Mouse (Mus musculus): ENCODE measurements at regions not wholly inside any gene's neighbourhood (a gene's known extent, or its start where the extent isn't known, plus 50 kb on each side); places are given as distances from the start of the nearest gene placed in this dataset.

DNA sequence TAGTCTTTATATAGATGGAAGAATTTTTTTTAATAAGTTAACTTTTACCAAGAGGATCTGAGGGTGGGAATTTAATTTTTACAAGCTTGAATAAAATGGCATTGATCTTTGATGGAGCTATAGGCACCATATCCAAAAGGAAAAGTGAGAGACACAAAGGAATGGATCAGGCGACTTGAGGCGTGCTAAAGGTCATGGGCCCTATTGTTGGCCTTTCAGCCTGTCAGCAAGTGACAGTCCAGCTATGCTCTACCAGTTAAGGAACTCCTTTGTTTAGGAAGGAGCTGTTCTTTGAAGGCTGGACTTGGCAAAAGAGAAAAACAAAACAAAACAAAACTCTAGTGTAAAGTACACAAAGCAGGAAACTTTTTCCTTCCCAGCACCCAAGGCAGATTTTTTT lies 403.8 kb downstream of the Tmem161b start:
- no peak for DNase-seq (ENCODE audit: low read depth, low spot score)
- Histone ChIP-seq H3K9me3 (ENCODE audit: control insufficient read depth, insufficient read depth, low read depth, low read length) (no peaks in the 10 kb centered on the region), H3K4me3 (ENCODE audit: insufficient read depth in 1 of 2, low read depth in 1 of 2, low read length in 2 of 2, poor library complexity in 1 of 2, severe bottlenecking in 1 of 2) (no peak overlapping the region), H3K27ac (ENCODE audit: insufficient read depth, low read depth, low read length, poor library complexity, severe bottlenecking) (no peak overlapping the region), H3K4me1 (ENCODE audit: control insufficient read depth in 2 of 2, insufficient read depth in 2 of 2, low read length in 2 of 2, poor library complexity in 1 of 2) (no peaks in the 10 kb centered on the region), H3K36me3 (ENCODE audit: control insufficient read depth, insufficient read depth, low read length, poor library complexity, severe bottlenecking) (no peaks in the 10 kb centered on the region), H3K9ac (ENCODE audit: insufficient read depth, low read depth, low read length, poor library complexity, severe bottlenecking) (no peak overlapping the region)
- in situ Hi-C loops (cut with MboI; ENCODE audit: low sequenced_read_pairs in 2 of 2, unreplicated experiment in 2 of 2) = no loop called here
- TF ChIP-seq MAFK (IDR thresholded peaks at IDR 0.05; ENCODE audit: insufficient read depth, low read depth, low read length) (no peak), ZC3H11A (IDR thresholded peaks at IDR 0.05; ENCODE audit: borderline replicate concordance, low read depth, low read length) (no peak), CHD2 (IDR thresholded peaks at IDR 0.05; ENCODE audit: low read depth, low read length) (no peak), HCFC1 (IDR thresholded peaks at IDR 0.05; ENCODE audit: borderline replicate concordance, insufficient read depth, low read length) (no peak)

- H3K36me3 ChIP-seq (ENCODE audit: control insufficient read depth, insufficient read depth, low read length, poor library complexity, severe bottlenecking) = no peaks in the 10 kb centered on the region
- no peak overlapping the region for H3K27ac ChIP-seq (ENCODE audit: insufficient read depth, low read depth, low read length, poor library complexity, severe bottlenecking)
- TF ChIP-seq CHD2 (IDR thresholded peaks at IDR 0.05; ENCODE audit: low read depth, low read length) (no peak), ZC3H11A (IDR thresholded peaks at IDR 0.05; ENCODE audit: borderline replicate concordance, low read depth, low read length) (no peak), ZNF384 (IDR thresholded peaks at IDR 0.05; ENCODE audit: low read depth, low read length) (no peak), MAFK (IDR thresholded peaks at IDR 0.05; ENCODE audit: insufficient read depth, low read depth, low read length) (no peak), HCFC1 (IDR thresholded peaks at IDR 0.05; ENCODE audit: borderline replicate concordance, insufficient read depth, low read length) (no peak)
- no peaks in the 10 kb centered on the region for H3K4me1 ChIP-seq (ENCODE audit: control insufficient read depth in 2 of 2, insufficient read depth in 2 of 2, low read length in 2 of 2, poor library complexity in 1 of 2)
- H3K9me3 ChIP-seq (ENCODE audit: control insufficient read depth, insufficient read depth, low read depth, low read length) = no peaks in the 10 kb centered on the region
- DNase-seq (ENCODE audit: low read depth, low spot score) = no peak
- H3K9ac ChIP-seq (ENCODE audit: insufficient read depth, low read depth, low read length, poor library complexity, severe bottlenecking) = no peak overlapping the region
- H3K4me3 ChIP-seq (ENCODE audit: insufficient read depth in 1 of 2, low read depth in 1 of 2, low read length in 2 of 2, poor library complexity in 1 of 2, severe bottlenecking in 1 of 2) = no peak overlapping the region
- in situ Hi-C loops (cut with MboI; ENCODE audit: low sequenced_read_pairs in 2 of 2, unreplicated experiment in 2 of 2) = no loop called here
Observed at GRCm38 (mm10) chr13:84626397-84626796, 404.3 kb downstream of the Tmem161b start.

DNA sequence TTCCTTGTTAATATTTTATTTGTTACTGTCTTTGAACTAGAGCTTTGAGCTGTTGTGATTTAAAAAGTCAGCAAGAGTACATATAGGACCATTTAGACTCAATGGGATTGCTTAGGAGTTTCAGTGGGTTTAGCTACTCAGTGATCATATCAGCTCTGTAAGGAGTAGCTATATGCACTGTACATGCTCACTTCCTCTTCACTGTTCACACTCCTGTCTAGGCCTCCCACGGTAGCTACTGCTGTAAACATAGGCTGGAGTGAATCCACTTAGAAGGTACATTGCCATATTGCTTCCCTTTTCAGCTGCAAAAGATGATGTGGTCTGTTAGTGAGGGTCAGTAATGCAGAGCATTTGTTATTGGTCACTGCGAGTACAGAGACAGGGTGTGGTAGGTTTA lies 408.6 kb downstream of the Tmem161b start:
- Histone ChIP-seq H3K36me3 (ENCODE audit: control insufficient read depth, insufficient read depth, low read length, poor library complexity, severe bottlenecking) (no peaks in the 10 kb centered on the region), H3K27ac (ENCODE audit: insufficient read depth, low read depth, low read length, poor library complexity, severe bottlenecking) (no peak overlapping the region), H3K9ac (ENCODE audit: insufficient read depth, low read depth, low read length, poor library complexity, severe bottlenecking) (no peak overlapping the region), H3K4me3 (ENCODE audit: insufficient read depth in 1 of 2, low read depth in 1 of 2, low read length in 2 of 2, poor library complexity in 1 of 2, severe bottlenecking in 1 of 2) (no peak overlapping the region), H3K4me1 (ENCODE audit: control insufficient read depth in 2 of 2, insufficient read depth in 2 of 2, low read length in 2 of 2, poor library complexity in 1 of 2) (no peaks in the 10 kb centered on the region), H3K9me3 (ENCODE audit: control insufficient read depth, insufficient read depth, low read depth, low read length) (no peaks in the 10 kb centered on the region)
- TF ChIP-seq CHD2 (IDR thresholded peaks at IDR 0.05; ENCODE audit: low read depth, low read length) (no peak), HCFC1 (IDR thresholded peaks at IDR 0.05; ENCODE audit: borderline replicate concordance, insufficient read depth, low read length) (no peak), MAFK (IDR thresholded peaks at IDR 0.05; ENCODE audit: insufficient read depth, low read depth, low read length) (no peak), ZC3H11A (IDR thresholded peaks at IDR 0.05; ENCODE audit: borderline replicate concordance, low read depth, low read length) (no peak)
- in situ Hi-C loops (cut with MboI; ENCODE audit: low sequenced_read_pairs in 2 of 2, unreplicated experiment in 2 of 2) = no loop called here
- no peak for DNase-seq (ENCODE audit: low read depth, low spot score)

DNA sequence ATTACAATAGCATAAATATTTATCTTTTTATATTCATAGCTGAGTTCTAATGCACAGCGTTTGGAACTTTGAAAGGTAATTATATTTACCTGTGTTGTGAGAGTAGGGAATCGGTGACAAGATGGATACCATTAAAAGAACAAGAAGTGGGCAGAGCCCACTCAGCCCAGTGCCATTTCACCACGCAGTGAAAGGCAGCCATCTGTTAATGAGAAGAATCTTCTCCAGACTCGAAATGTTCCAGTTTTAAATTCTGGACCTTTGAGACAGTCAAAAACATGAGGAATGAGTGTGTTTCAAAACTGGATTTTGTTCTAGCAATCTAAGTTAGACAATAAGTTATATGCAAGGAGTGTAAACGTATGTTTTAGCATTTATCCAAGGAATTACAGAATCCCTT lies 410.4 kb downstream of the Tmem161b start:
- H3K4me3 ChIP-seq (ENCODE audit: insufficient read depth in 1 of 2, low read depth in 1 of 2, low read length in 2 of 2, poor library complexity in 1 of 2, severe bottlenecking in 1 of 2) = no peak overlapping the region
- H3K9ac ChIP-seq (ENCODE audit: insufficient read depth, low read depth, low read length, poor library complexity, severe bottlenecking) = no peak overlapping the region
- in situ Hi-C loops (cut with MboI; ENCODE audit: low sequenced_read_pairs in 2 of 2, unreplicated experiment in 2 of 2) = no loop called here
- H3K27ac ChIP-seq (ENCODE audit: insufficient read depth, low read depth, low read length, poor library complexity, severe bottlenecking) = no peak overlapping the region
- TF ChIP-seq CHD2 (IDR thresholded peaks at IDR 0.05; ENCODE audit: low read depth, low read length) (no peak), ZC3H11A (IDR thresholded peaks at IDR 0.05; ENCODE audit: borderline replicate concordance, low read depth, low read length) (no peak), MAFK (IDR thresholded peaks at IDR 0.05; ENCODE audit: insufficient read depth, low read depth, low read length) (no peak), HCFC1 (IDR thresholded peaks at IDR 0.05; ENCODE audit: borderline replicate concordance, insufficient read depth, low read length) (no peak), ZNF384 (IDR thresholded peaks at IDR 0.05; ENCODE audit: low read depth, low read length) (no peak)
- DNase-seq (ENCODE audit: low read depth, low spot score) = no peak
- no peaks in the 10 kb centered on the region for H3K4me1 ChIP-seq (ENCODE audit: control insufficient read depth in 2 of 2, insufficient read depth in 2 of 2, low read length in 2 of 2, poor library complexity in 1 of 2)
- H3K9me3 ChIP-seq (ENCODE audit: control insufficient read depth, insufficient read depth, low read depth, low read length) = no peaks in the 10 kb centered on the region
- H3K36me3 ChIP-seq (ENCODE audit: control insufficient read depth, insufficient read depth, low read length, poor library complexity, severe bottlenecking) = no peaks in the 10 kb centered on the region

DNA sequence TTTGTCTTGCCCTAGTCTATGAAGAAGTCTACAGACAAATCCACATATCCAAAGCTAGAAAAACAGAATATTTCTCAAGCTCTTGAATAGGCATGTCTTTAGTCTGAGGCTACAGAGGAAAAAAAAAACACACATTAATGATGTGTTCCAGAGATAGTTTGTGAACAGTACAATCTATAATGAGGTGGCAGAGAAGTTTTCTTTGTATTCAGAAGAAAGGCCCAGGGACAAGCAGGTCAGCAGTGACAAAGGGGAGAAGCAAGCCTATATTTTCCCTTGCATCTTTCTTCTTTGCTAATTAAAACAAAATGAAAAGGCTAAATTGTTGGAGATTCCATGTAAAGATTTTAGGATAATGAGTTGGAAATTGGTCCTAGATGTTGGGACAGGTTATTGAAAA lies 414.7 kb downstream of the Tmem161b start:
- no peak overlapping the region for H3K4me3 ChIP-seq (ENCODE audit: insufficient read depth in 1 of 2, low read depth in 1 of 2, low read length in 2 of 2, poor library complexity in 1 of 2, severe bottlenecking in 1 of 2)
- H3K27ac ChIP-seq (ENCODE audit: insufficient read depth, low read depth, low read length, poor library complexity, severe bottlenecking) = no peak overlapping the region
- DNase-seq (ENCODE audit: low read depth, low spot score) = no peak
- H3K36me3 ChIP-seq (ENCODE audit: control insufficient read depth, insufficient read depth, low read length, poor library complexity, severe bottlenecking) = no peaks in the 10 kb centered on the region
- in situ Hi-C loops (cut with MboI; ENCODE audit: low sequenced_read_pairs in 2 of 2, unreplicated experiment in 2 of 2) = no loop called here
- TF ChIP-seq HCFC1 (IDR thresholded peaks at IDR 0.05; ENCODE audit: borderline replicate concordance, insufficient read depth, low read length) (no peak), ZC3H11A (IDR thresholded peaks at IDR 0.05; ENCODE audit: borderline replicate concordance, low read depth, low read length) (no peak), CHD2 (IDR thresholded peaks at IDR 0.05; ENCODE audit: low read depth, low read length) (no peak), ZNF384 (IDR thresholded peaks at IDR 0.05; ENCODE audit: low read depth, low read length) (no peak), MAFK (IDR thresholded peaks at IDR 0.05; ENCODE audit: insufficient read depth, low read depth, low read length) (no peak)
- H3K9me3 ChIP-seq (ENCODE audit: control insufficient read depth, insufficient read depth, low read depth, low read length) = no peaks in the 10 kb centered on the region
- H3K9ac ChIP-seq (ENCODE audit: insufficient read depth, low read depth, low read length, poor library complexity, severe bottlenecking) = no peak overlapping the region
- no peaks in the 10 kb centered on the region for H3K4me1 ChIP-seq (ENCODE audit: control insufficient read depth in 2 of 2, insufficient read depth in 2 of 2, low read length in 2 of 2, poor library complexity in 1 of 2)

Measured in ES-E14 (cell line).